Mouse (Mus musculus): ENCODE data around the gene Atxn7. TPM values are rescaled to one million over a fixed set of nuclear protein-coding genes. Genes with fewer than 3 reads are reported as not detected.

Gene Atxn7
- polyA plus RNA-seq, 1 experiment from 2014 or later, result 4.9 TPM

GRCm38 (mm10) chr14:14104213-14104929, 143.1 kb downstream of the Atxn7 start:
- Histone ChIP-seq H3K9ac (no peak overlapping the region), H3K4me2 (no peak overlapping the region), H3K36me3 (peaks cover 31% of the 10 kb centered on the region), H3K9me3 (no peaks in the 10 kb centered on the region), H3K27me3 (no peaks in the 10 kb centered on the region), H3K27ac (no peak overlapping the region), H3K4me3 (no peak overlapping the region), H3K4me1 (no peaks in the 10 kb centered on the region)
- 53% methylated on average over 13 of the region's 13 CpGs for WGBS
- no peak for ATAC-seq (ENCODE audit: insufficient number of reproducible peaks, low FRiP score, low TSS enrichment, low read depth)

GRCm38 (mm10) chr14:14104930-14105318, 143.7 kb downstream of the Atxn7 start:
- no peak overlapping the region for H3K4me2 ChIP-seq
- no peak overlapping the region for H3K4me3 ChIP-seq
- no peak for ATAC-seq (ENCODE audit: insufficient number of reproducible peaks, low FRiP score, low TSS enrichment, low read depth)
- H3K4me1 ChIP-seq, result no peaks in the 10 kb centered on the region
- H3K9ac ChIP-seq, result no peak overlapping the region
- H3K27me3 ChIP-seq, result no peaks in the 10 kb centered on the region
- no peaks in the 10 kb centered on the region for H3K9me3 ChIP-seq
- no peak overlapping the region for H3K27ac ChIP-seq
- H3K36me3 ChIP-seq, result peaks cover 30% of the 10 kb centered on the region
- WGBS, result 60% methylated on average over 2 of the region's 2 CpGs

- Histone ChIP-seq H3K36me3 (peaks cover 49% of the 10 kb centered on the region), H3K4me1 (no peaks in the 10 kb centered on the region), H3K27ac (no peak overlapping the region), H3K27me3 (no peaks in the 10 kb centered on the region), H3K9ac (no peak overlapping the region), H3K9me3 (no peaks in the 10 kb centered on the region), H3K4me2 (no peak overlapping the region), H3K4me3 (no peak overlapping the region)
- WGBS, result 81% methylated on average over 4 of the region's 4 CpGs
- ATAC-seq (ENCODE audit: insufficient number of reproducible peaks, low FRiP score, low TSS enrichment, low read depth), result no peak
Observed at GRCm38 (mm10) chr14:14110710-14111109, 149.5 kb downstream of the Atxn7 start.

GRCm38 (mm10) chr14:14120230-14121096, 159.2 kb downstream of the Atxn7 start, which contains the start of gene Psmd6:
Gene Psmd6 (minus strand): TSS chr14:14120984.
- H3K36me3 ChIP-seq, result peaks cover 31% of the 10 kb centered on the region
- no peaks in the 10 kb centered on the region for H3K27me3 ChIP-seq
- H3K27ac ChIP-seq, result peak within 1 kb of the TSS; percentile 90
- no peaks in the 10 kb centered on the region for H3K9me3 ChIP-seq
- H3K4me3 ChIP-seq, result peak within 1 kb of the TSS; percentile 96
- ATAC-seq (ENCODE audit: insufficient number of reproducible peaks, low FRiP score, low TSS enrichment, low read depth), result peak; percentile 88
- WGBS, result under 1% methylated on average over 65 of the region's 68 CpGs
- H3K4me2 ChIP-seq, result peak within 1 kb of the TSS; percentile 76
- H3K4me1 ChIP-seq, result peaks cover 11% of the 10 kb centered on the region
- peak within 1 kb of the TSS; percentile 95 for H3K9ac ChIP-seq

Other genes with a start within 250 kb of the Atxn7 start
- gene Gm281, start 47.0 kb upstream of the Atxn7 start, polyA plus RNA-seq (2015; fragmentation: Nextera tagmentation; extraction: Ambion mirVana), result not detected in 2 replicates
- gene Thoc7, start 412 bp downstream of the Atxn7 start, polyA plus RNA-seq (2015; fragmentation: Nextera tagmentation; extraction: Ambion mirVana), result 154 and 160 TPM in 2 replicates
- 219 and 224 TPM in 2 replicates for gene Psmd6, start 159.5 kb downstream of the Atxn7 start, polyA plus RNA-seq (2015; fragmentation: Nextera tagmentation; extraction: Ambion mirVana)
- gene Olfr720, start 225.4 kb downstream of the Atxn7 start, polyA plus RNA-seq (2015; fragmentation: Nextera tagmentation; extraction: Ambion mirVana), result not detected in 2 replicates